Mouse (Mus musculus) megakaryocyte, embryonic 14.5 days (primary cell): ENCODE results near the gene Wdr48.

ENCODE experiments used
- FLI1 ChIP-seq: IDR thresholded peaks from 2 replicates; pipeline ENCODE4 v1.6.1; 2012; ENCODE audit warnings: low read length, inconsistent platforms, mixed read lengths
- GATA1 ChIP-seq: IDR thresholded peaks from 3 replicates; pipeline ENCODE4 v1.6.1; 2012; ENCODE audit warnings: mixed read lengths, low read length, inconsistent platforms, borderline replicate concordance

DNA sequence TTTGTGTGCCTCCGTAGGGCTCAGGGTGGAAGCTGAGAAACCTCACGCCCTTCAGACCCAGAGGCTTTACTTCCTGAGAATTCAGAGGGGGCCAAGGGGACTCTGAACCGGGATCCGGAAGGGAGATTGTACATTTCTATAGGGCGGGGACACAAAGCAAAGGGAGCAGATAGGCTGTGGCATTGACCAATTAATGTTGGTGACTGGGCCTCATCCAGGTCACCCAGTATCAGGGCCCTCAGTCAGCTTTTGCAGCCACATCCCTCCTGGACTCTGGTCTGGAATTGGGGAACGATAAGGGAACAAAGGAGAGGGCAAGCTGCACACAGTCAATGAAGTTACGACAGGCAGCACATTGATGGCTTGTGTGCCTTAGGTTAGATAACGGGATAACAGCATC lies 40.5 kb upstream of the Wdr48 start:
- TF ChIP-seq FLI1 (no peak), GATA1 (no peak)
